Mouse (Mus musculus): ENCODE measurements around the gene Wdr70.
"Not testable (repeated sequence)": the region's sequence is repeated elsewhere in the genome, so short reads cannot be mapped to it uniquely, and the experiment has no call there.

The Wdr70 gene

DNA sequence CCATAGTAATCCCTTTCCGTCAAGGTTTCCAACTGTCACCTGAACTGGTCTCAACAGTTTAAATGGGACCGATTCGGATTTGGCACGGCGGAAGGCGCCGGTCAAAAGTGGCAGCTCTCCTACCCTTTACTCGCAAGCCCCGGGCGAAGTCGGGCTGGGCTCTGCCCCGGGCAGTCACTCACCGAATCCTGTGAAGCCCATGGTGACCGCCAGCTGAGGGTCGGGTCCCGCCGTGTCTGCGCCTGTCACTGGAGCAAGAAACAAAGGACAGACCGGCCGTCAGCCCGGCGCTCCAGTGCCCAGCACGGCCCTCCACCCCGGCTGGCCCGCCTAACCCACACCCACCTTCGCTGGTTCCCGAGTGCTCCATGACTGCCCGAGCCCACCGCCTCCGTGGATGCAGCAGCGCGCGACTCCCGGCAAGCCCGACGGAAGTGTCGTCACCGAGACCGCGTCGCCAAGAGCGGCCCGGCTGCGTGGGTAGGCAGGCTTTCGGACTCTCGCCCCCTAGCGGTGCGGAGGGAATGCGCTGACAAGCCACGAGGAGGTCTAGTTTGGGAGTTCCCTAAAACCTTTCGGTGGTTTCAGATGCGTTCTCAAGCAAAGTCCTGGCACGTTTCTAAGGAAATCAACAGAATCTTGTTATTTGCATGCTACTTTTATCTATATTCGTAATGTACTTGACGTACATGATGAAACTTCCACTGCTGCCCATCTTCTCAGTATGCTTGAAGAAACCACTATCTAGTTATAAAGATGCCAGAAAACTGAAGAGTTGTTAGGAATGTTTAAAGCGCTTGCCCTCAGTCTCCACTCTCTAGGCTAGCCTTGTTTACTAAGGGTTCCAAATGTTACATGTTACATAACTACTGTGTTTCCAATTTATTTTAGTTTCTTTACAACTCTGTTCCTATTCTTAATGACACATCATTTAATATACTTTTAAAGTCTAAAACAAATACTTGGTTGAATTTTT, at the start of gene Wdr70:
Gene Wdr70, minus strand, starts transcription at position 436 of the 976 bp plus-strand sequence.
- peak; percentile 97 for DNase-seq (ENCODE audit: low spot score)

- no peak for DNase-seq (ENCODE audit: low spot score)
Measured at GRCm38 (mm10) chr15:8135606-8136005, 36.6 kb upstream of the Wdr70 start.

DNA sequence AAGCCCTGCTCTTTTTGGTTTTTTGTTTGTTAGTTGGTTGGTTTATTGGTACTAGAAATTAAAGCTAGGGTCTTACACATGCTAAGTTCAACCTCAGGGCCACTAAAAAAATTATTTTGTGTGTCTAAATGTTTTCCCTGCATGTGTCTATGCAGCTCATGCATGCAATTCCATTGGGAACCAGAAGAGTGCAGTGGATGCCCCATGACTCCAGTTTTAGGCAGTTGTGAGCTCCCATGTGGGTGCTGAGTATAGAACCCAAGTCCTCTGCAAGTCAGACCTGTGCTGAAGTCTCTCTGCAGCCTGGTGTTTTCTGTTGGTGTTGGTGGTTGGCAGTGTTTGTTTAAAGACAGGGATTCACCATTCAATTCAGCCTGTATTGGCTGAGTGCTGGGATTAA, 32.8 kb upstream of the Wdr70 start:
- no peak for DNase-seq (ENCODE audit: low spot score)

DNA sequence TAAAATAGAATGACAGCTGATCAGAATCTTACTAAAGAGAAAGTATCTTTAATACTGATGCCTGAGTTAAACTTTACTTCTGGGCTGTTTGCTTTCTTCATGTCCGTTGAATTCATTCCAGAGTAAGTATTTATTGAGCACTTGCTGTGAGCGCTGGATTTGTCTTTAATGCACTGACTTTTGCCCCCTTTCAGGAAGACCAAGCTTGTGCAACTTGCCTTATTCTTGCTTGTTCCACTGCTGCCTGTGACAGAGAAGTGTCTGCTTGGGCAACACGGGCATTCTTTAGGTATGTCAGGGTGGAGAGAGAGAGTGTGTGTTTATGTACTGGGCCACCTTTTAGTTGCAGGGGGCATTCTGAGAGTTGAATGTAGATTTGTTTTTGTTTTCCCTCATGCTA, 32.3 kb upstream of the Wdr70 start:
- no peak for DNase-seq (ENCODE audit: low spot score)

GRCm38 (mm10) chr15:8129281-8129680, 30.3 kb upstream of the Wdr70 start:
- DNase-seq (ENCODE audit: low spot score): no peak

GRCm38 (mm10) chr15:8109782-8110181, 10.8 kb upstream of the Wdr70 start:
- DNase-seq (ENCODE audit: low spot score): no peak

GRCm38 (mm10) chr15:8108966-8109743, 10.1 kb upstream of the Wdr70 start, which contains the start of gene Nup155:
Gene Nup155, plus strand, starts transcription at chr15:8109273.
- DNase-seq (ENCODE audit: low spot score): peak; percentile 92

GRCm38 (mm10) chr15:8108360-8108965, 9.5 kb upstream of the Wdr70 start:
- DNase-seq (ENCODE audit: low spot score): no peak

GRCm38 (mm10) chr15:8101975-8102542, 3.0 kb upstream of the Wdr70 start:
- DNase-seq (ENCODE audit: low spot score): not testable (repeated sequence)

- peak; percentile 46 for DNase-seq (ENCODE audit: low spot score)
Measured at GRCm38 (mm10) chr15:8097853-8098252, 1.2 kb downstream of the Wdr70 start.

GRCm38 (mm10) chr15:8092668-8093067, 6.3 kb downstream of the Wdr70 start:
- DNase-seq (ENCODE audit: low spot score): not testable (repeated sequence)

DNA sequence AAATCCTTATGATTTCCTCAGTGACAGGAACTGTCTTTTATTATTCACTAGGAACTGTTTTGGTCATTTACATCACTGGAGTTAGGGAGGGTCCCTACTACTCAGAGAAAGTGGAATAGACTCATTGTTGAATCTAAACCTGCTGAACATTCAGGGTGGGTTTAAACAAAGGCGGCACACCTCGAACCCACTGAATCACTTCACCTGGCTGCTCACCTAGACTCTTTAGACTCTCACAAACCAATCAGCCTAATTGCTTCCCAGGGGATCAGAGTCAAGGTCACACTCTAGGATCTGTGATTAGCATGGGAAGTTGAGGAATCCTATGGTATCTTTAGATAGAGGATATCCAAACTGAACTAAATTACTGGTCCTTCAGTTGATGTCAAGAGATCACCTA, 8.3 kb downstream of the Wdr70 start:
- no peak for DNase-seq (ENCODE audit: low spot score)

DNA sequence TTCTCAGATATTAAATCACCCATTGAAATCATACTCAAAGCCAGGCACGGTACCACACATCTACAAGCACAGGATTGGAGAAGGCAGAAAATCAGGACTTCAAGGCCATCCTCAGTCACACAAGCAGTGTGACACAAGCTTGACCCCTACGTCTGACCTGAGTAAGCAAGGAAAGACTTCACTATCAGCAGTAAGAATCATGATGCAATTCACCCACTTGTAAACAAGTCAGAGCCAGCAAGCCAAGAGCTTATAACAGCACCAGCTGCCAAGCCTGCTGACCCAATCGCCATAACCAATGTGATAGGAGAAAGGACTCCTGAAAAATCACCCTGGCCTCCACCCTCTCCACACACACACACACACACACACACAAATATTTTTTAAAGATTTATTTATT, 10.3 kb downstream of the Wdr70 start:
- no peak for DNase-seq (ENCODE audit: low spot score)

DNA sequence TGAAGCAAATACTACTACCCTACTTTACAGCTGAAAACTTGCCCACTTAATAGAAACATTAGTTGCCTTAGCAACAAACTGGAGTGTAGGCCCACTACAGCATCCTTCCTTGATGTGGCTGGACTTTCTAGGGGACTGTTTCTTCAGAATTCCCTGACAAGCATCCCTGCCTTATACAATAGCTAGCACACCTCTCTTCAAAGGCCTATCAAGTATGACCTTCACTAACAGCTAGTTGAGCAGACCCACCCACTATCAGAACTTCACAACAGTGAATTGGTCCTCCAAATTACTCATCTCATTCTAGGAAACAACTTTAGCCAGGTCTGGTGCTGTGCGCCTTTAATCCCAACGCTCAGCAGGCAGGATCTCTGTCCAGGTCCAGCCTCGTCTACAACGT, 11.7 kb downstream of the Wdr70 start:
- no peak for DNase-seq (ENCODE audit: low spot score)

DNA sequence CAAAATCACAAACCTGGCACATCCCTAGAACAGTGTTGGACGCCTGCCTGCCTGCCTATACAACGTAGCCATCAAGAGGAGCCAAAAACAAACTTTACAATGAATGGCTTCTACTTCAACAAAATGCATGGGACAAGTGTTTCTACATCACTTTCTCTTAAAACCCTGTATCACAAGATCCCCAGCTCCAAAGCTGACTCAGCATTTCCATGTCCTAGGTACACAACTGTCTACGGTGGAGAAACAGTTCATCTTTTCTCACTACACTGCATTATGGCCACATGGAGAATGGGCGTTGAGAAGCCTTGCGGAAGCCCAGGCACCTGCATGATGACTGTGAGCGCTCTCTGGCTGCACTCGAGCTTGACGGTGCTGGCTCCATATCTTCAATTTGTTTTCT, 16.9 kb downstream of the Wdr70 start:
- DNase-seq (ENCODE audit: low spot score): no peak

- not testable (repeated sequence) for DNase-seq (ENCODE audit: low spot score)
Measured at GRCm38 (mm10) chr15:8073159-8073558, 25.9 kb downstream of the Wdr70 start.

- no peak for DNase-seq (ENCODE audit: low spot score)
Measured at GRCm38 (mm10) chr15:8065221-8065620, 33.8 kb downstream of the Wdr70 start.

GRCm38 (mm10) chr15:8051177-8051576, 47.8 kb downstream of the Wdr70 start:
- no peak for DNase-seq (ENCODE audit: low spot score)

- no peak for DNase-seq (ENCODE audit: low spot score)
Measured at GRCm38 (mm10) chr15:8039834-8040233, 59.2 kb downstream of the Wdr70 start.

DNA sequence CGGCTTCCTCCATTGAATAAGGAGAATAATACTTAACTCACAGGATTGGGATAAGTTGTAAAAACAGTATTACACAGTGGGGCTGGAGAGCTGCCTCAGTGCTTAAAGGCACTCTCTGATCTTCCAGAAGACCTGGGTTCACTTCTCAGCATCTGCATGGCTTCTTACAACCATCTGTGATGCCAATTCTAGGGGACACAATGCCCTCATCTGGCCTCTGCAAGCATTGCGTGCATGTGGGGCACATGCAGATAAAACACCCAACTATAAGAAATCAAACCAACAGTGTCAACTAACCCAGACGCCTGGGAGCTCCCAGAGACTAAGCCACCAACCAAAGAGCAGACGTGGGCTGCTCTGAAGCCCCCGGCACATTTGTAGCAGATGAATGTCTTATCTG, 60.6 kb downstream of the Wdr70 start:
- DNase-seq (ENCODE audit: low spot score): no peak

DNA sequence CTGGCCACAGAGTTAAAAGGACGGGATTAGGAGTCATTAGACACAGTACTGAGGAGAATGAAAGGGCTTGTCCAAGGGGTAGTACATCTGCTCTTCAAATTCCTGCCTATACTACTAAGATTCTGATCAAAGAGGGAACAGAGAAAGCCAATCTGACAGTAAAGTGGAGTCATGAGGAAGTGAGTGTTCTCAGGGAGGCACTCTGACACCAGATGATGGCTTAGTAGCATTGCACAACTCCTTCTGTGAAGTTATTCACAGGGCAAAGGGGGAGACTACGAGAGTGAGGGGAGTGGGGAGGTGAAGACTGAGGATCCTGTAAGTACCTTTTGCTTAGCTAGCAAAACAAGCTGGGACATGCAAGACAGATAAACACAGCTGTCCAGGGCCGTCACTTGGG, 61.2 kb downstream of the Wdr70 start:
- no peak for DNase-seq (ENCODE audit: low spot score)

- no peak for DNase-seq (ENCODE audit: low spot score)
Measured at GRCm38 (mm10) chr15:8031211-8031610, 67.8 kb downstream of the Wdr70 start.
